Comparison of ENCODE assay signal across 8 mouse cellular contexts in the genomic region with DNA sequence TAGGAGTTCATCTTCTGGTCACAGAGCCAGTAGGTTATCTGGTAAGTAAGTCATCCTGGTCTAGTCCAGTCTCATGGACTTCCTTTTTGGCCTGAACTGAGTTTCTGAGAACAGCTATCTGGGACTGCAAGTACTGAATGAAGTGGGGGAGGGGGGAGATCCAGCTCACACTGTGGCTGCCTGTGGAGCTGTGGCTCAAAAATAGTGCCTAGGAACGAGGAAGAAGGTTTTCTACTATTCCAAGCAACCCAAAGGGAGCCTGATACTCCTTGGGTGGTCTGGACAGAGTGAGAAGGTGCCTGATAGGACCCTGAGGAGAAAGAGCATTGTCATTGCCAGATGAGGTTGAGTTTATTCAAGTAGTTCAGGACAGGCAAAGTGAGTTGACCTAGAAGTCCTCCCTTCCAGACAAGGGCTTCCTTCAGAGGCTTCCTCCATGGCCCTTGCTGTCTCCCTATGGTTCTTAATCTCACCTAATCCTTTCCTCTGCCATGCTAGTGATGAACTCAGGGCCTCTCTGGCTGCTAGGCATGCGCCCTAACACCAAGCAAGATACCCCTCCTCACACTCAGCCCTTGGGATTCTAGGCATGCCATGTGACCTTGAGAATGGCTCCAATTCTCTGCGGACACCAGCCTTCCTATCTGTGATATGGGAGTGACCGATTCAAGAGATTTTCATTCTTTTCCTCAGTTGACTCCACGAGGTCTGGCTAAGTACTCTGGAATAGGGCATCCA. TPM values are rescaled to one million over a fixed set of nuclear protein-coding genes. Genes with fewer than 3 reads are reported as not detected.
A peak's percentile ranks its signal among the peaks of the same experiment; 100 is the strongest.
DNase-seq lines count a peak whose midpoint lies in the region; ATAC-seq lines count a peak whose summit lies in the region.

No protein-coding gene starts in this region.

- peak; percentile 31 for DNase-seq in cerebellum, adult 8-10 months
- DNase-seq in cerebellum, postnatal 4 days (ENCODE audit: low spot score in 2 of 2) = no peak
- no peak for DNase-seq in neural tube, embryonic 11.5 days (ENCODE audit: low spot score)
- no peak for DNase-seq in neural tube, embryonic 10.5 days (ENCODE audit: extremely low spot score, low spot score)
- DNase-seq in midbrain, embryonic 14.5 days = no peak
- no peak for DNase-seq in gastrocnemius, postnatal 14 days
- DNase-seq in gastrocnemius, postnatal 4 days (ENCODE audit: low spot score in 2 of 2) = no peak

- WGBS in neural tube, embryonic 11.5 days = 39% methylated on average over 5 of the region's 5 CpGs
- 38% methylated on average over 5 of the region's 5 CpGs for WGBS in hindbrain, embryonic 12.5 days
- 25% methylated on average over 5 of the region's 5 CpGs for WGBS in midbrain, embryonic 14.5 days

- H3K9ac ChIP-seq in neural tube, embryonic 11.5 days (ENCODE audit: low read length) = peak overlapping the region; percentile 92; the same call in 1 of the 2 replicates
- peak overlapping the region; percentile 62 for H3K9ac ChIP-seq in hindbrain, embryonic 12.5 days
- H3K9ac ChIP-seq in midbrain, embryonic 14.5 days (replicated peaks; ENCODE audit: low read length) = peak overlapping the region; percentile 51; the same call in 1 of the 2 replicates

- peaks cover 6% of the 10 kb centered on the region; the same call in 1 of the 2 replicates for H3K4me1 ChIP-seq in neural tube, embryonic 11.5 days (ENCODE audit: control insufficient read depth, insufficient read depth, low read length)
- peaks cover 14% of the 10 kb centered on the region for H3K4me1 ChIP-seq in hindbrain, embryonic 12.5 days
- H3K4me1 ChIP-seq in midbrain, embryonic 14.5 days (ENCODE audit: control insufficient read depth, insufficient read depth, low read length) = peaks cover 13% of the 10 kb centered on the region

- no peaks in the 10 kb centered on the region for H3K36me3 ChIP-seq in neural tube, embryonic 11.5 days (ENCODE audit: control insufficient read depth, insufficient read depth, low read length)
- H3K36me3 ChIP-seq in hindbrain, embryonic 12.5 days = peaks cover 11% of the 10 kb centered on the region
- peaks cover 11% of the 10 kb centered on the region for H3K36me3 ChIP-seq in midbrain, embryonic 14.5 days (ENCODE audit: control insufficient read depth, insufficient read depth, low read length)

- H3K4me2 ChIP-seq in neural tube, embryonic 11.5 days (ENCODE audit: low read depth) = peak overlapping the region; percentile 89
- H3K4me2 ChIP-seq in hindbrain, embryonic 12.5 days (replicated peaks) = peak overlapping the region; percentile 68
- H3K4me2 ChIP-seq in midbrain, embryonic 14.5 days (ENCODE audit: low read length) = peak overlapping the region; percentile 88

- H3K4me3 ChIP-seq in neural tube, embryonic 11.5 days (ENCODE audit: low read depth, low read length) = peak overlapping the region; percentile 78
- peak overlapping the region; percentile 68 for H3K4me3 ChIP-seq in hindbrain, embryonic 12.5 days
- peak overlapping the region; percentile 83 for H3K4me3 ChIP-seq in midbrain, embryonic 14.5 days (replicated peaks; ENCODE audit: low read depth, low read length)

- H3K9me3 ChIP-seq in neural tube, embryonic 11.5 days (ENCODE audit: control insufficient read depth, low read length) = no peaks in the 10 kb centered on the region
- H3K9me3 ChIP-seq in hindbrain, embryonic 12.5 days (replicated peaks) = no peaks in the 10 kb centered on the region
- no peaks in the 10 kb centered on the region for H3K9me3 ChIP-seq in midbrain, embryonic 14.5 days (ENCODE audit: control insufficient read depth, low read length)

- no peak overlapping the region for H3K27ac ChIP-seq in neural tube, embryonic 11.5 days (ENCODE audit: low read depth, low read length)
- H3K27ac ChIP-seq in hindbrain, embryonic 12.5 days = peak overlapping the region; percentile 99
- H3K27ac ChIP-seq in midbrain, embryonic 14.5 days (replicated peaks; ENCODE audit: low read depth, low read length) = peak overlapping the region; percentile 99

- intact Hi-C loops in gastrocnemius, postnatal 14 days (cut with DNase I; ENCODE audit: low total_unique reads) = loop anchor here (5.0 kb wide), 2 partner anchors 45 to 120 kb away; no protein-coding TSS in a partner anchor

- no peaks in the 10 kb centered on the region for H3K27me3 ChIP-seq in neural tube, embryonic 11.5 days (ENCODE audit: control insufficient read depth, insufficient read depth, low read length)
- H3K27me3 ChIP-seq in hindbrain, embryonic 12.5 days = no peaks in the 10 kb centered on the region
- no peaks in the 10 kb centered on the region for H3K27me3 ChIP-seq in midbrain, embryonic 14.5 days (ENCODE audit: control insufficient read depth, insufficient read depth, low read length)

- ATAC-seq in neural tube, embryonic 11.5 days (ENCODE audit: insufficient read depth, low FRiP score, low TSS enrichment) = no peak
- ATAC-seq in hindbrain, embryonic 12.5 days (ENCODE audit: low FRiP score) = no peak
- ATAC-seq in midbrain, embryonic 14.5 days (ENCODE audit: low FRiP score, low TSS enrichment) = no peak

RNA-seq across cellular contexts. Expression of a gene that starts 14.6 kb away (rescaled TPM):
- polyA plus RNA-seq in neural tube, embryonic 11.5 days (2014; fragmentation: Nextera tagmentation; extraction: Ambion mirVana) = 22.5 and 28.5 TPM in 2 replicates
- 40.0 and 40.5 TPM in 2 replicates for polyA plus RNA-seq in hindbrain, embryonic 12.5 days (2016; fragmentation: Nextera tagmentation; extraction: Ambion mirVana)
- polyA plus RNA-seq in midbrain, embryonic 14.5 days (2014; fragmentation: Nextera tagmentation; extraction: Ambion mirVana) = 38.6 and 50.5 TPM in 2 replicates
- 1 to 10 TPM; 8.8 to 9.3 TPM for total RNA-seq in gastrocnemius, postnatal 14 days (2021)
- 10 to 100 TPM; 22.6 to 25.7 TPM for total RNA-seq in gastrocnemius, postnatal 4 days (2021)
